Mouse (Mus musculus) ZHBTc4 (cell line): ENCODE measurements around the gene Gm5592.
"Not testable (repeated sequence)": the region's sequence is repeated elsewhere in the genome, so short reads cannot be mapped to it uniquely, and the experiment has no call there.

Source experiments
- DNase-seq: peaks from one replicate; pipeline ENCODE4 v3.0.0-alpha.2; 2011; ENCODE audit warnings: low read depth, low spot score

Gm5592 gene

DNA sequence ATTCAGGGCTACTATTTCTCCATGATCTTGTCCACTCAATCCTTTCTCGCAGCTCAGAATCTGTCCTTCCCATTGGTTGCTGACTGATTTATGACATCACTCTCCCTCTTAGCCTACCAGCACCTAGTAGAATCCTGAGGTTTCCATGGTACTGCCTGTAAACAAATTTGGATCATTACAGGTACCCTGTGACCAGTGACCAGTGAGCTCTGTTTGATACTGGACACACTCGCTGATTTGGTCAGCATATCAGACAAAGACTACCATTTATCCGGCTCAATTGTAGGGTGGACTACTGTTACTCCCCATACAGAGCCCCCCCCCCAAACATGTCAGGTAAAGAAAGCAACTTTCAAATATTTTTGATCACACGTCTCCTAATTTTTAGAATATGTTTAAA lies at the start of gene Gm5592:
Gene Gm5592 (plus strand): TSS at position 301 of the 400 bp plus-strand sequence.
- DNase-seq: not testable (repeated sequence)

DNA sequence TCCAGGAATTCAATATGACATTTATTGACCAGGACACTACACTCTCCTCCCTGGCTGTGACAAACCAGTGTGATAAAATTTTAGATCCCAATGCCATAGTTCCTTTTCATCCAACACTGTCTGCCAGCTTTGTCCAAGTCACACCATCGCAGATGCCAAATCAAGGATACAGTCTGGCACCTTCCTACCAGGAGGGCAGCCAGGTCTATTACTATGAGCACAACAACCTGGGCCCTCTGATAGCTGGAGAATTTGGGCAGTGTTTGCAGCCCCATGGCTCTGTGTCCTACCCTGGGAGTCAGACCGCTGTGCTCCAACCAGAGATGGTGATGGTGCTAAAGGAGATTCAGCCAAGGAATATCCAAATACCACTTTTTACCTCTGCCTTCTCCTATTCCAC lies 2.2 kb downstream of the Gm5592 start:
- not testable (repeated sequence) for DNase-seq

DNA sequence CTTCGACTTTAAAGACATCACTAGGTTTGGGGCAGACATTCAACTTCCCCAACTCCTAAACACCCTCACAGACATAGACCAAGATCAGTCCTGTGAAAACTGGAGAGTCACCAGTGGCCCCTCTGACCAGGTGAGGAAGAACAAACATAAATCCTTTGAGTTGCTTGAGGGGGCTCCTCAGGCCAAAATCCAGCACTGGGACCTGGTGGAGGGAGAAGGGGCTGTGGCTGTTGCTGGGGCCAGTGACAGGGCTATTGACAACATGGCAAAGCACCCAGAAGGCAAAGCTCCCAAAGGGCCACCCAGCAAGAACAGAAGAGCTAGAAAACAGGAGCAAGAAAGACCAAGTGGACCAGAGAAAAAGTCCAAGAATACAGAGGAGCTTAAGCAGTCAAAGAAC lies 4.2 kb downstream of the Gm5592 start:
- DNase-seq: not testable (repeated sequence)

DNA sequence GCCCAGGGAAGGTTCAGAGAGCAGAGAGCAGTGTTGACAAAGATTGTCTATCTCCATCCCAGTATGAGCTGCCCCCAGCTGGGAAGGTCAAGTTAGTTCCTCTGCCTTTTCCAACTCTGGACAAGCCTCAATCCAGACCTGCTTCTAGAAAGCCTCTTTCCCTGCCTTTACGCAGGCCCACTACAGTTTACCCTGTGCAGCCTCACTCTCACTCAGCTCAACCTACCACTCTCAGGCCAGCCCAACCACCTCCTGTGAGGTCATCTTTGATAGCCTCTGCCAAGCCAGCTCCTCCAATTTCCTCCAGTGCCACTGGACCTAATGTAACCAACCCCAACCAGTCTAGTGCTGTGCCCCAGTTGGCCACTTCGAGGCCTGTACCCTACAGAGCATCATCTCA lies 4.9 kb downstream of the Gm5592 start:
- not testable (repeated sequence) for DNase-seq

DNA sequence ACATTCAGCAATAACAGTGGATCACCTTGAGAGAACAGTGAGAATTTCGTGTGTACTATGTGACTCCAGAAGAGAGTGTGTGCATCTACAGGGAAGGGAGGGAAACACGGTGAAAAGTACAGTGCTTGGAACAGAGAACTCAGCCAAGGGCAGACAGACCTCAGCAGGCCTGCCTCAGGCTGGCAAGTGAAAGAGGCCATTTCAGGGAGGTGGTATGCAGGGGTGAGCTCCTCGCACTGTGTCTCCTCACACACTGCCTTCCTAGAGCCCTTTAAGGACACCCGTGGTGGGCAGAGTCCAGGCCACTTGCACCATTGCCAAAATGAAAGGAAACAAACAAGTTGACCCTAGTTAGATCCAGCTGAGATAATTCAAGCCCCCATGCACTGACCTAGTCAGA lies 40.0 kb downstream of the Gm5592 start:
- no peak for DNase-seq
